Mouse (Mus musculus) 3T3-L1 (cell line): Measurements from ENCODE around the gene Dusp13.
A peak's percentile ranks its signal among the peaks of the same experiment; 100 is the strongest.

Experiments
- DNase-seq: peaks from one replicate; pipeline ENCODE4 v3.0.0-alpha.2; 2015; ENCODE audit warnings: low read depth, low spot score

Gene Dusp13

DNA sequence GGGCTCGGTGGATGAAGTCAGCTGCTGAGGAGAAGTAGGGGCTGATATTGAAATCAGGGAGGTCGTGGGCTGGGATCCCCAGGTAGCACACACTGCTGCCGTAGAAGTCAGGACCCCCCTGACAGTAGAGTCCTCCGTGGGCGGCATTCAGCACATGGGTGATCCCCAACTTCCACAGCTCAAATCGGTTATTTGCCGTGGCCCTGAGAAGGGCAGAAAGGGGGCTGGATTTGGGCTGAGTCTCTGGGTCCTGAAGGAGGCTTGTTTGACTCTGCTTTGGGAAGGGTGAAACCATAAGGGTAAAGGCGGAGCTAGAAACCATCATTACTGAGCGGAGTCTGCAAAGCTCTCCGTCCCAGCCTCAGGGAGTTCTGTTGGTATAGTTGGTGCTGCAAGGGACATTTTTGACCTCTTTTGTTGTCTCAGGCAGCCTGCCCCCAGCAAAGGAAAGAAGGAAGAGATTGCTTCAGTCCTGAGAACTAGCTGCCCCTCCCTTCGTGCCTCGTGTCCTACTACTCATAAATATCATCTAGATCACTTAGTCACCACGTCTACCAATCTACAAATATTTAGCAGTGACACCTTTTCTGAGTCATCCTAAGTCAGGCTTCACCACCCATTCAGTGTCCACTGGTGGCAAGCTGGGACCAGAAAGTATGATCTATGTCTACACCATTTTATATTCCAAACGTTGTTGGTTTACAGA is 3.4 kb downstream of the Dusp13 start:
- peak; percentile 11 for DNase-seq

DNA sequence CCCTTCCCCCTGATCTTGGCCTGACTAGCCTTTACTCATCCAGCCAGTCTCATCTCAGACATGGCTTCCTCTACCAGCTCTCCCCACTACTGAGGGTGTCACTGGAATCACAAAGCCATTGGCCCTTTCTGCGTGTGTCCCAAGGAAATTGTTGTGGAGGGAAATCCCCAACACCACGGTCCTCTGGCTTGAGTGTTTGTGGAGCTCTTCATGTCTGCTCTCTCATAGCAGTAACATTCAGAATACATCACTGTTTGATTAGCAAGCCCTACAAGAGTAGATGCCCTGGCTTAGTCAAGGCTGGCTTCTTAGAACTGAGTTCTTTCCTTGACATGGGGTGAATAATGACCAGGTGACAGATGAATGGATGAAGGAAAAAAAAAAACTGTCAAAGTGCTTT is 4.1 kb downstream of the Dusp13 start:
- no peak for DNase-seq

- no peak for DNase-seq
Observed at GRCm38 (mm10) chr14:21746251-21746650, 4.7 kb downstream of the Dusp13 start.

DNA sequence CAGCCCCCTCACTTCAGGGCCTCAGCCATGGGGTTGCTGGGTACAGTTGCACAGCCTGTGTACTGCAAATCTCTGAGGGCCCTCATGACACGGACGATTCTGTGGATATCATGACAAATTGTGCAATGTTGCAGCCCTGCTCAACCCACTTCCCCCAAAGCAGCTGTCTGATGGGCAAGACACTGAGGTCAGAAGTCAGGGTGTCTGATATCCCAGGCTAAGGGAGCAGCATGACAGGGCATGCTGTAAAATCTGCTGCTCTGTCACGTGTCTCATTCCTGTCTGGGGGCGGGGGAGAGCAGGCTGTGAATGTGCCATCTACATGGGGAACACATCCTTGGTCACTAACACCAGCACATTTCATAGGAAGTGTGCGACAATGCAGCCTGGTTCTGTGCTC is 5.8 kb downstream of the Dusp13 start:
- no peak for DNase-seq

DNA sequence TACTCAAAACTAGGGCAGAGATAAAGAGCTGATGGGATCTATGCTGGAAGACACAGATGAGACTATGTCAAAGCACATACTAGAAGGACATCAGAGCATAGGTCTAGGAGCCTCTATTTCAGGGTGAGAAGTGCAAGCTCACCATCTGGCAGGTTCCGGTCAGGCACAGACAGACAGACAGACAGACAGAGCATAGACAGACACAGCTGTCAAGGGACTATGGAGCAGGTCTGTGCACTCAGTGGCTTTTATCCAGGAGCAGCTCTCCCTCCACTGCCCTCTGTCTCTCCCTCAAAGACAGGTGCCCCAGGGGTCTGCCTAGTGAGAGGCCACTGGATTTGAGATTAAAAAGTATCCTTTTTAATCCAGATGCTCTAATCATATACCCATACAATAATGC is 6.8 kb downstream of the Dusp13 start:
- DNase-seq = no peak

GRCm38 (mm10) chr14:21742441-21742840 is 8.5 kb downstream of the Dusp13 start:
- DNase-seq = no peak

DNA sequence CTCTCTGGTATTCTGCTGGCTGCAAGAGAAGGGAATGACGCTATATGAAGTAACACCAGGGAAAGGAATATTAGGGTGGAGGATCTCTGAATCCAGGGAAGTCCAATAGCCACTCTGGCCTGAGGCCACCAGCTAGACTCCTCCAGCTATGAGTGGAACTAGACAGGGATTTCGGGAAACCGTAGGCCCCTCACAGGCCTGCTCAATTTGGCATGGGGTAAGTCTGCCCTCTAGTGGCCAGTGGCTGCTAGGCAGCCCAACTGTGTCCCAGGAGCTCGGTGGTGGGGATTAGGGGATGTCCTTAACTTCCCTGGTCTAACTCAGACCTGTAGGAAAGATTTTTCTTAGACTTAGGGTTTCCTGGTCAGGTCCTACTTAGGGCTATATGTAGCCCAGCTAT is 9.2 kb downstream of the Dusp13 start:
- peak; percentile 81 for DNase-seq

DNA sequence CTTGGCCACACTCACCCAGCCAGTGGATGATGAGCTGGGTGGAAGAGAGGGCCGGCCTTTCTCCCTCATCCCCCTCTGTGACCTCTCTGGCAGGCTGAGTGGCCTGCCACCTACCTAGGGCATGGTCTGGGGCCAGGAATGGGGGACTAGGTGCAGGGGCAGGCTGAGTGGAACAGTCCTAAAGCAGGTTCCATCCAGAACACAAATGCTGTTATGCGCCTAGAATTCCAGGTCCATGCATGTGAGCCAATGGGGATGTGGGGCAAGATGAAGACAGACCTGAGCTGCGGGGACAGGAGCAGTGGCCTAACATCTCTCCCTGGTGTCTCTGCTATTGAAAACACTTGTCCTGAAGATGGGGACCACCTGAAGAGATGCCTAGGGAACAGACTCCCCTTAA is 9.7 kb downstream of the Dusp13 start:
- no peak for DNase-seq

DNA sequence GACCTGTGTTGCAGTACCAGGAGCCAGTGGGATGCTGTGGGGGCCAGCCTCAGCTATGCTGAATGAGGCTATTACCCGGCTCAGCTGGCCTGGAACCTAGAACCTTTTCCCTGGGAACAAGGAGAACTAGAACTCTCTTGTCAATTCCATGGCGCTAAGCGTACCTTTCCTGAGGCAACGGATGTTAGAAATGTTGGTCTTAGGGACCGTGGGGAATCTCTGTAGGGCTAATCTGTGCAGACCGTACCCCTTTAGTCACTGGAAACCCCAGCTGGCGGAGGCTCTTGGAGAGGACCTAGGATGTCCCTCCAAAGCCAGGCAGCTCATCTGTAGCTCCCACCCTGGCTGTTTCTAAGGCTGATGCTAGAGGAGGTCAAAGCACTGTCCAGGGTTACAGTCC is 10.6 kb downstream of the Dusp13 start:
- DNase-seq = no peak

DNA sequence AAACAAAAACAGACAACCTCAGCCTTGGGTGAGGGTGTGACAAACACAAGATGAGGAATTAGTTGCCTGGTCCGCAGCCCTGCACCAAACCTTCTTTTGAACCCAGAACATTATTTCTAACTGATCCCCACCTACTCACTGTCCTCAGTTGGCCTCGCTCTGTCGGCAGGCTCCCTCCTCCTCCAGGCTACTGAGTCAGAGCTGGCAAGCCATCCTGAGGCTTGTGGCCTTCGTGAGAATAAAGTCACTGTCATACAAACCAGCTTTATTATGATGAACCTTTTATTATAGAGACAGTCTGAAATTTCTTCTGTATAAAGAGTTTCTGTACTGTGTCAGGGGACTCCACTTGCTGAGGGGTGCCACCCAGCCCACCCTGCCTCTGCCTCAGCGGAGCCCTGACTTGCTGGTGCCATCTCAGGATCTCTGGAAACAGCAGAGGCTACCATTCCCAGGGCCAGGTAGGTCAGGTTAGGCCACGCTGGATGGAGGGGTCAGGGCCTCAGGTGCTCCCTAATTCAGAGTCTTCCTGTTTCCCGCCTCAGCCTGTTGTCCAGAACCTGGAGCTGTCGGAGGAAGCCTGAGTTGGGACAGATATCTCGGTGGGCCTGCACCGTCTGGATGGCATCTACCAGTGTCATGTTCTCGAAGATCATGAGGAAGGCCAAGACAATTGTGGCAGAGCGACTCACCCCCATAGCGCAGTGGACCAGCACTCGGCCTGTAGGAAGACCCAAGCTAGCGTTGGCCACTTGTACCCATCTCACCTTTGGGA is 17.7 kb downstream of the Dusp13 start:
- DNase-seq = no peak

DNA sequence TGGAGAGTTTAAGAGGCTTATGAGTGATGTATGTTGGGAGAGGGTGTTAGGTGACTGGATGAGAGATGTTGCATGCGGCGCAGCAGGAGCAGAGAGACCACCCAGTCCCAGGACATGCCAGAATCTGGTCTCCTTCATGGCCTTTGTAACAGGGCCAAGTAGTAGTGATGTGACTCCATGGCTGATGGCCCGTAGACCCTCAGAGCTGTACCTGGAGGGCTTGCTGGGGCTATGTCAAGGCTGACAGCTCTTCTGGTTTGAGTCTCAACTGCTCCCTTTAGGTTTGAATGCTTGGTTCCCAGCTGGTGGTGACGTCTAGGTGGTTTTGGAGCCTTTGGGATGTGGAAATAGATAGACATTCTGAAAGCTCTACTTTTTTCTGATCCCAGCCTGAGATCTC is 21.0 kb downstream of the Dusp13 start:
- DNase-seq = no peak

GRCm38 (mm10) chr14:21729031-21729732 is 21.8 kb downstream of the Dusp13 start:
- DNase-seq = no peak

DNA sequence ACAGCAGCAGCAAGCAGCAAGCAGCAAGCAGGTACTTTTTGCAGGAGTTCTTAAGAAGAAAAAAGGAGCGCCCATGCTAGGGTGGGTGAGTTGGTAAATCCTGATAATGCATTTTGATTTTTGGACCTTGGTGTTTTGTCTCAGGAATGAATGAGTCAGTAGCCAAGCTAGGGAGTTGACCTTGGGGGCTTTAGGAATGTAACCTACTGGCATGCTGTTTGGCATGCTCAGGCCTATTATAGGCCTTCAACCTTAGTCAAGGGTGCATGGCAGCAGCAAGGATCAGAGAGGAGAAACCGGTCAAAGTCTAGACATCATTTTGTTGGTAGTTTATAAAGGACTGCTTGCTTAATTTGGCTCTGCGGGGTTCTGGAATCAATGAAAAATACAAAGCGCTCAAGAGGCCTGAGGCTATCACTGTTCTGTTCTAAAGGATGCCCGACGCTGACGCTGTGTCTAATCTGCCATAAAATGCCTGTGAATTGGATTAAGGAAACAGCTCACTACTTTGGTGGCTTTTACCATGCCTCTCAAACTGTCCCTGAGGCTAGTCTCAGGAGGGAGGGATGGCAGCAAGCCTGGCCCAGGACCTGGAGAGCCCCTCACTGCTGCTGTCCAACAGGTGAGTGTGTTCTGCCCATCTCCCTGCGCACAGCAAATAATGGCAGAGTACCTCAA is 28.8 kb downstream of the Dusp13 start:
- DNase-seq = no peak

DNA sequence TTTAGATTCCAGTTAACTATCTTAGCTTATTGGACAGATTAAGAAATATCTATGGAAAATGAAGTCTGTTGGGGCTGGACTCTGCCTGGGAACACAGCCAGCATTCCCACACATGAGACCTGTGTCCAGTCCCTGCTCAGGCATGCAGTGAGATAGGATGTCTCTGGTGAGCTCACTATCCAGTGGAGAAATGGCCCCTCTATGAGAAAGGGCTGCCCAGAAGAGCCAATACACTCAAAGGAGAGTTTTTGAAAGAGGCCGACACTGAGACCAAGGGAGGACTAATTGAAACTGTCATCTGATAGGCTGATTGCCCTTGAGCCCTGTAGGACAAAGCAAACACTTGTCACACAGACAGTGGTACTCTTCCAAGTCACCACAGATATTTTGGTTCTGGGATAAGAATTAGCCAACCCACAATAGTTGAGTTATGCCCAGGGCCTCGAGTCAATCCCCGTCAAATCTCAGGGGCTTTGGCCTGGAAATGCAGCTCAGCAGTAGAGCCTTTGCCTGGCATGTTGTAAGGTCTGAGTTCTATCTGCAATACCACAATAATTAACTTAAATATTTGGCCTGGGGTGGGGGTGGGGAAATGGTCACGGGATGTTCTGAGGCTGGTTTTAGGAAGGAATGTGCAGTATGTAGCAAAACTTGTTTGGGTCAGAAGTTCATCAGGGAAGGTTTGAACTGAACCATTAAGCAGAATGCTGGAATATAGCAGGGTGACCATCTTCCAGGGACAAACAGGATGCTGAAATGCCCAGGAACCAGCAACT is 30.4 kb downstream of the Dusp13 start:
- peak; percentile 36 for DNase-seq

- no peak for DNase-seq
Observed at GRCm38 (mm10) chr14:21719646-21720383, 31.2 kb downstream of the Dusp13 start.

DNA sequence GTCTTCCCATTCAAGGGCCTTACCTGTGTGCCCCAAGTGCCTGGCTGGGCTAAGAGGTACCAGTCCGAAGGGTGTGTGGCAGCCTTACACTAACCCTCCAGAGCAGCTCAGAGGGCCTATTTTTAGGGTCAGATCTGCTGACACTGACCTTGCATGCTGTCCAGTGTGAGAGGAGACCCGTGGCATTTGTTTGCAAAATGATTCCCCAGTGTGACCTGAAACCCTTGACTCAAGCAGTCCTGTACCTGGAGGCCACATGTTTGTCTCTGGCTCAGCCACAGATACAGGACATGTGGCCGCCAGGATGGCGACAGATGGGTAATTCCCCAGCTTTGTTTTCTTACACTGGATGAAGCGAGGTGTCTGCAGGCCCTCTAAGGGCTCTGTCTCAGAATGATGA is 36.5 kb downstream of the Dusp13 start, which contains the start of gene Dupd1:
TSS of gene Dupd1 (minus strand) at position 91 of the 400 bp plus-strand sequence.
- DNase-seq = no peak

GRCm38 (mm10) chr14:21711231-21711630 is 39.8 kb downstream of the Dusp13 start:
- DNase-seq = peak; percentile 25

GRCm38 (mm10) chr14:21709545-21709944 is 41.4 kb downstream of the Dusp13 start:
- DNase-seq = no peak

GRCm38 (mm10) chr14:21706759-21707571 is 44.0 kb downstream of the Dusp13 start:
- DNase-seq = peak; percentile 80

DNA sequence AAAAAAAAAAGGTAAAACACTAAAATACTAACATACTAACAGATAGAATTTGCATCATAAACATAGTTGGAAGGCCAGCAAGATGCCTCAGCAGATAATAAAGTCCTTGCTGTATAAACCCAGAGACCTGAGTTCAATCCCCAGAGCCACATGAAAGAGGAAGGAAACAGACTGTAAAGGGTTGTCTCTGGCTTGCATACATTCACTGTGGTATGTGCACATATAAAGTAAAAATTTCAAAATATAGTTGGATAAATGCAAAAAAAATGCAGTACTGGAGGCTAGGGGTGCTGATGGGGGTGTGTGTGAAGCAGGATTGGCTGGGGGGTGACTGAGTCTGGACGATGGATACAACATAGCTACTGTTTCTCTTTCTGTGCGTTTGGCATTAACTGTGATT is 45.5 kb downstream of the Dusp13 start:
- no peak for DNase-seq
